ENCODE assay signal across 17 mouse cellular contexts in the genomic region with DNA sequence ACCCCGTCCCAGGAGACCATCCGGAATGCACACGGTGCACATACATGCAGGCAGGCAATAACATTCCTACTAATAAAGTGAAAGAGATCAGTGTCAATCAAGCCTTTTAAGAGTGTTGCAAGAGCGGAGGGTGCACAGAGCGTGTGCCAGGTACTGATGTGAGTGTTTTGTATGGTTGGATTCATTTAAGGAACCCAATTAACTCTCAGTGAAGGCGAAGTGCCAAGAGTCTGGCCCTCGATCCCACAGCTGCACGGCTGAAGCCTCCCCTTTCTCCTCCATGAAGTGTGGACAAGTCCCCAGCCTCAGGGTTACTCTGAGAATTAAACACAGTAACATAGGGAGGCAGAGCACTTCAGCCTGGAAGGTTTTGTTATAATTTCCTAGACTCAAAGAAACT. TPM values are rescaled to one million over a fixed set of nuclear protein-coding genes. Genes with fewer than 3 reads are reported as not detected.
DNase-seq lines count a peak whose midpoint lies in the region; ATAC-seq and TF ChIP-seq lines count a peak whose summit lies in the region.
"Had no signal": no experiment of that assay in that cellular context is flagged by ENCODE, and none has a peak within 500 bp of the region (broad histone marks: within the 10 kb centered on the region; RNA-seq: fewer than 3 reads in every experiment).

No protein-coding gene starts in this region.

- H3K4me3 ChIP-seq in forebrain, embryonic 12.5 days (replicated peaks), result no peak overlapping the region
- H3K4me3 ChIP-seq in forebrain, postnatal 0 days (ENCODE audit: low read depth, low read length), result no peak overlapping the region
- no peak overlapping the region for H3K4me3 ChIP-seq in limb, embryonic 12.5 days (replicated peaks)
- H3K4me3 ChIP-seq in limb, embryonic 10.5 days, result no peak overlapping the region
- no peak overlapping the region for H3K4me3 ChIP-seq in limb, embryonic 14.5 days (replicated peaks; ENCODE audit: low read length)
- H3K4me3 ChIP-seq in small intestine, adult 2 months (ENCODE audit: low read depth, low read length), result peak overlapping the region; percentile 46
- H3K4me3 ChIP-seq: intestine, embryonic 15.5 days had no signal

- no peaks in the 10 kb centered on the region for H3K9me3 ChIP-seq in forebrain, embryonic 12.5 days
- H3K9me3 ChIP-seq in forebrain, postnatal 0 days (ENCODE audit: low read length), result no peaks in the 10 kb centered on the region
- H3K9me3 ChIP-seq in limb, embryonic 12.5 days, result no peaks in the 10 kb centered on the region
- H3K9me3 ChIP-seq in limb, embryonic 10.5 days (replicated peaks), result no peaks in the 10 kb centered on the region
- no peaks in the 10 kb centered on the region for H3K9me3 ChIP-seq in limb, embryonic 14.5 days (ENCODE audit: control insufficient read depth, low read length)
- H3K9me3 ChIP-seq: intestine, embryonic 15.5 days had no signal

- TF ChIP-seq CTCF in forebrain, postnatal 0 days (IDR thresholded peaks at IDR 0.05; ENCODE audit: low read depth), result no peak
- TF ChIP-seq CTCF in small intestine, adult 2 months (IDR thresholded peaks at IDR 0.05; ENCODE audit: extremely low read depth, insufficient read length, insufficient replicate concordance, low read depth, low read length), result no peak

- H3K4me2 ChIP-seq in forebrain, embryonic 12.5 days, result no peak overlapping the region
- no peak overlapping the region for H3K4me2 ChIP-seq in forebrain, postnatal 0 days (ENCODE audit: low read depth)
- no peak overlapping the region for H3K4me2 ChIP-seq in limb, embryonic 12.5 days
- no peak overlapping the region for H3K4me2 ChIP-seq in limb, embryonic 14.5 days (replicated peaks; ENCODE audit: low read depth, low read length, severe bottlenecking)
- H3K4me2 ChIP-seq: intestine, embryonic 15.5 days had no signal

- 53% methylated on average over 8 of the region's 8 CpGs for WGBS in forebrain, embryonic 12.5 days
- WGBS in forebrain, postnatal 0 days, result 21% methylated on average over 8 of the region's 8 CpGs
- WGBS in limb, embryonic 12.5 days, result 51% methylated on average over 8 of the region's 8 CpGs
- WGBS in limb, embryonic 10.5 days, result 72% methylated on average over 8 of the region's 8 CpGs
- 33% methylated on average over 8 of the region's 8 CpGs for WGBS in limb, embryonic 14.5 days
- WGBS in small intestine, adult 2 months, result 66% methylated on average over 8 of the region's 8 CpGs

- peaks cover 21% of the 10 kb centered on the region for H3K4me1 ChIP-seq in forebrain, embryonic 12.5 days
- 0 out of 2 replicates have a peak, but pooled peaks cover 3% of the 10 kb centered on the region for H3K4me1 ChIP-seq in forebrain, postnatal 0 days (ENCODE audit: insufficient read depth)
- H3K4me1 ChIP-seq in limb, embryonic 12.5 days (replicated peaks), result peaks cover 26% of the 10 kb centered on the region
- H3K4me1 ChIP-seq in limb, embryonic 10.5 days, result peaks cover 28% of the 10 kb centered on the region
- H3K4me1 ChIP-seq in limb, embryonic 14.5 days (ENCODE audit: control insufficient read depth, insufficient read depth, low read length), result peaks cover 29% of the 10 kb centered on the region
- peaks cover 28% of the 10 kb centered on the region for H3K4me1 ChIP-seq in small intestine, adult 2 months (ENCODE audit: control insufficient read depth, insufficient read depth, insufficient read length, low read length)

- no peak for TF ChIP-seq POLR2A in limb, embryonic 14.5 days (IDR thresholded peaks at IDR 0.05; ENCODE audit: borderline replicate concordance, extremely low read depth, insufficient read depth, insufficient read length)
- no peak for TF ChIP-seq POLR2A in small intestine, adult 2 months (IDR thresholded peaks at IDR 0.05; ENCODE audit: low read depth, low read length)

- peaks cover 11% of the 10 kb centered on the region for H3K27me3 ChIP-seq in forebrain, embryonic 12.5 days
- H3K27me3 ChIP-seq in forebrain, postnatal 0 days (ENCODE audit: insufficient read depth, low read length), result no peaks in the 10 kb centered on the region
- H3K27me3 ChIP-seq in limb, embryonic 12.5 days, result peaks cover 17% of the 10 kb centered on the region
- peaks cover 25% of the 10 kb centered on the region for H3K27me3 ChIP-seq in limb, embryonic 10.5 days (ENCODE audit: low read depth, poor library complexity, severe bottlenecking)
- no peaks in the 10 kb centered on the region for H3K27me3 ChIP-seq in limb, embryonic 14.5 days (ENCODE audit: control insufficient read depth, insufficient read depth, low read length)
- H3K27me3 ChIP-seq in small intestine, adult 2 months (ENCODE audit: control insufficient read depth, insufficient read depth, low read length), result no peaks in the 10 kb centered on the region
- H3K27me3 ChIP-seq: CH12.LX; intestine, embryonic 15.5 days; Patski had no signal

- no peak overlapping the region for H3K9ac ChIP-seq in forebrain, embryonic 12.5 days
- H3K9ac ChIP-seq in forebrain, postnatal 0 days, result no peak overlapping the region
- H3K9ac ChIP-seq in limb, embryonic 12.5 days (replicated peaks), result no peak overlapping the region
- no peak overlapping the region for H3K9ac ChIP-seq in limb, embryonic 14.5 days (ENCODE audit: low read depth, low read length, severe bottlenecking)
- H3K9ac ChIP-seq: intestine, embryonic 15.5 days had no signal

- no peak for DNase-seq in forebrain, postnatal 0 days
- DNase-seq in limb, embryonic 10.5 days (ENCODE audit: low spot score), result no peak
- peak; percentile 55 for DNase-seq in limb, embryonic 14.5 days (ENCODE audit: low spot score)
- DNase-seq in right cerebral cortex, postnatal 25 days, result no peak
- DNase-seq: adrenal gland, postnatal 25 days; cerebellum, adult 2 months; gastrocnemius, postnatal 36 days; heart, adult 11 months; heart, postnatal 10 days had no signal

- H3K36me3 ChIP-seq in forebrain, embryonic 12.5 days (replicated peaks), result no peaks in the 10 kb centered on the region
- H3K36me3 ChIP-seq in forebrain, postnatal 0 days (ENCODE audit: insufficient read depth), result no peaks in the 10 kb centered on the region
- H3K36me3 ChIP-seq in limb, embryonic 12.5 days, result no peaks in the 10 kb centered on the region
- no peaks in the 10 kb centered on the region for H3K36me3 ChIP-seq in limb, embryonic 10.5 days
- no peaks in the 10 kb centered on the region for H3K36me3 ChIP-seq in limb, embryonic 14.5 days (ENCODE audit: control insufficient read depth, insufficient read depth, low read length)
- H3K36me3 ChIP-seq in small intestine, adult 2 months (ENCODE audit: control insufficient read depth, insufficient read depth, low read length), result no peaks in the 10 kb centered on the region
- H3K36me3 ChIP-seq: intestine, embryonic 15.5 days had no signal

- no peak overlapping the region for H3K27ac ChIP-seq in forebrain, embryonic 12.5 days
- H3K27ac ChIP-seq in forebrain, postnatal 0 days (ENCODE audit: low read depth, low read length), result no peak overlapping the region
- peak overlapping the region; percentile 42; the same call in 1 of the 2 replicates for H3K27ac ChIP-seq in limb, embryonic 12.5 days
- no peak overlapping the region for H3K27ac ChIP-seq in limb, embryonic 10.5 days
- no peak overlapping the region for H3K27ac ChIP-seq in limb, embryonic 14.5 days (replicated peaks; ENCODE audit: low read depth, low read length)
- H3K27ac ChIP-seq in small intestine, adult 2 months (ENCODE audit: insufficient read depth, low read depth, low read length), result peak overlapping the region; percentile 46; the same call in 1 of the 2 replicates
- H3K27ac ChIP-seq: hindbrain, embryonic 14.5 days; intestine, embryonic 15.5 days had no signal

- peak; percentile 10; the same call in 1 of the 2 replicates for ATAC-seq in forebrain, embryonic 12.5 days (ENCODE audit: low FRiP score)
- ATAC-seq in forebrain, postnatal 0 days, result no peak
- 0 out of 2 replicates have a peak, but pooled peaks have one; percentile 12 for ATAC-seq in limb, embryonic 12.5 days (ENCODE audit: insufficient number of reproducible peaks, insufficient read depth, low FRiP score, low TSS enrichment, low read depth)
- ATAC-seq in limb, embryonic 14.5 days (ENCODE audit: low FRiP score, low read depth), result no peak
- ATAC-seq: activated CD4-positive, CD25-positive, alpha-beta regulatory T cell, adult 4 months; Patski had no signal

RNA-seq across cellular contexts. Expression of gene Kdm7a, which starts 48.7 kb away (rescaled TPM):
- polyA plus RNA-seq in forebrain, embryonic 12.5 days (2016; fragmentation: Nextera tagmentation; extraction: Ambion mirVana), result 16.8 and 18.1 TPM in 2 replicates
- total RNA-seq in forebrain, postnatal 0 days (2014; rRNA removed), result 7.0 and 9.8 TPM in 2 replicates
- 0.83 and 1.5 TPM in 2 replicates for polyA plus RNA-seq in forebrain, postnatal 0 days (2015; fragmentation: Nextera tagmentation; extraction: Ambion mirVana)
- polyA plus RNA-seq in limb, embryonic 12.5 days (2016; fragmentation: Nextera tagmentation; extraction: Ambion mirVana), result 11.3 and 11.6 TPM in 2 replicates
- 8.1 and 9.3 TPM in 2 replicates for polyA plus RNA-seq in limb, embryonic 10.5 days (2016; fragmentation: Nextera tagmentation; extraction: Ambion mirVana)
- polyA plus RNA-seq in limb, embryonic 14.5 days (2012; rRNA removed), result 6.3 and 6.8 TPM in 2 replicates
- polyA plus RNA-seq in limb, embryonic 14.5 days (2014; fragmentation: Nextera tagmentation; extraction: Ambion mirVana), result 6.4 and 7.5 TPM in 2 replicates
- 1.4 and 3.6 TPM in 2 replicates for polyA plus RNA-seq in small intestine, adult 2 months (2012; rRNA removed)

Comparison
In these comparisons a context has a peak if more than half of its experiments do, and no peak if none do; other contexts are left out.
1. ATAC-seq: peak in forebrain, embryonic 12.5 days (single experiment) and limb, embryonic 12.5 days (single experiment); none in forebrain, postnatal 0 days (single experiment) and limb, embryonic 14.5 days (single experiment).
2. H3K27ac ChIP-seq: peak in limb, embryonic 12.5 days (single experiment) and small intestine, adult 2 months (single experiment); none in forebrain, embryonic 12.5 days (single experiment), forebrain, postnatal 0 days (single experiment), limb, embryonic 10.5 days (single experiment) and limb, embryonic 14.5 days (single experiment).